Mouse (Mus musculus): ENCODE measurements around the gene Gm10181.
"Not testable (repeated sequence)": the region's sequence is repeated elsewhere in the genome, so short reads cannot be mapped to it uniquely, and the experiment has no call there.

Gene Gm10181

GRCm38 (mm10) chr9:25089122-25089521 lies at the start of gene Gm10181:
Gene Gm10181 (plus strand): TSS chr9:25089422.
- DNase-seq (ENCODE audit: low read depth, low spot score) = no peak

DNA sequence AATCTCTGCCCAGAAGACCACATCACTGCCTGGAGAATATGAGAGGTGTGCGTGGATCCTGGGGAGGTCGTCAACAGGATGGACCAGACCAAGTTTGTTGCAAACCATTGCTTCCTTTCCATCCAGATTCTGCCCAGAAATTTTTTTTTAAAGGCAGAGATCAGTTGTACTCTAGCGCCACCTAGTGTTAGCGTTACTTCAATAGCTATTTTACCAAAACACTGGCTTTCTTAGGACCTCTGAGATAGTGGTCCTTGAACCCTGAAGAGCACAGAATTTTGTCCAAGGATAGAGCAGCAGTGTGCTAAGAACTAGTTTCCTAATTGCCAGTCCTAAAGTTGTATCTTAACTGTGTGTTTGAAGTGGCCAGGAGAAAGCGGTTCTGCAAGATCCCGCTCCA lies 47.6 kb upstream of the Gm10181 start:
- DNase-seq (ENCODE audit: low read depth, low spot score) = peak; percentile 74

GRCm38 (mm10) chr9:25042162-25043111 lies 46.8 kb upstream of the Gm10181 start:
- DNase-seq (ENCODE audit: low read depth, low spot score) = no peak

DNA sequence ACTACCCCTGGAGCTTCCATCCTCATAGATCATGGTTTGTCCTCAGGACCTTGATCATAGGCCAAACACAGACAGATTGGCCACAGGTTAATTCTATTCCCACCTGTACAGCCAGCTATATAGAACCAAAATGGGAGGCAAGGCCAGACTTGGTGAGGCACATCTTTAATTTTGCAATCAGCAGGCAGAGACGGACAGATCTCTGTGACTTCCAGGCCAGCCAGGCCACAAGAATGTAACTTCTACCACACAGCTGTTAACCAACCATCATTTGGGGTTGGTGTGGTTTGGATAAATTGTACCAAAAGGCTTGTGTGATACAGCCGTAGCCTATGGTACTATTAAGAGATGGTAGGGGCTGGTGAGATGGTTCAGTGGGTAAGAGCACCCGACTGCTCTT lies 44.9 kb upstream of the Gm10181 start:
- no peak for DNase-seq (ENCODE audit: low read depth, low spot score)

DNA sequence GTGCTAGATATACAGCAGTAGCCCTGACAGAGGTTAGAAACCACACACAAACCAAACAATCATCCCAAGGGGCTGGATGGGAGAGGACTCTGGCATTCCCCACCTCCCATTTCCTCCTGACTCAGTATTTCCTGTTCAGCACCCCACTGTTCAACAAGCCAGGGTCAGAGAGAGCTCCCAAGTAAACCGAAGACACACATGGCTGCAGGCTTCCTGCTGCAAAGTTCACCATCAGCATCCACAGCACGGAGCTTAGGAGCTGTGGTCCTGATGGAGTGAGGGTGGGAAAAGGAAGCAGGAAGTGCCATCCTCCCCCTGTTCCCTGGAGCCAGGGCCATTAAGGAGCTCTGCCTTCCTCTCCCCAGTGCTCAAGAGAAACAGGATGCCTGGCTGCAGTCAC lies 40.9 kb upstream of the Gm10181 start:
- no peak for DNase-seq (ENCODE audit: low read depth, low spot score)

DNA sequence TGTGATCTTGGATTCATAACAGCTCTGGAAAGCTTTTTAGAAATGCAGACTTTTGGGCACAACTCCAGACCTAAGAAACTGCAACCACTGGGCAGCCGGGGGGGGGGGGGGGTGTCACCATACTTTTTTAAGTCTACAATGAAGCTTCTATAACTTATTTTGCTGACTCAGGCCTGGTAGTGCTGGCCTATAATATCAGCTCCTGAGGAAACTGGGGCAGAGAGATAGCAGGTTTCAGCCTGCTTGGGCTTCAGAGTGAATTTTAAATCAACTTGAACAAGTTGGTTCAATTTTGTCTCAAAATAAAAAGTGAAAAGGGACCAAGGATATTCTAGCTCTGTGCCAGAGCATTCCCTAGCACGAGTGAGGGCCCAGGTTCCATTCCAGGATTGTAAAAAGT lies 40.3 kb upstream of the Gm10181 start:
- no peak for DNase-seq (ENCODE audit: low read depth, low spot score)

GRCm38 (mm10) chr9:25051901-25052300 lies 37.3 kb upstream of the Gm10181 start:
- no peak for DNase-seq (ENCODE audit: low read depth, low spot score)

GRCm38 (mm10) chr9:25055650-25056376 lies 33.4 kb upstream of the Gm10181 start:
- no peak for DNase-seq (ENCODE audit: low read depth, low spot score)

GRCm38 (mm10) chr9:25058726-25059125 lies 30.5 kb upstream of the Gm10181 start:
- DNase-seq (ENCODE audit: low read depth, low spot score) = no peak

DNA sequence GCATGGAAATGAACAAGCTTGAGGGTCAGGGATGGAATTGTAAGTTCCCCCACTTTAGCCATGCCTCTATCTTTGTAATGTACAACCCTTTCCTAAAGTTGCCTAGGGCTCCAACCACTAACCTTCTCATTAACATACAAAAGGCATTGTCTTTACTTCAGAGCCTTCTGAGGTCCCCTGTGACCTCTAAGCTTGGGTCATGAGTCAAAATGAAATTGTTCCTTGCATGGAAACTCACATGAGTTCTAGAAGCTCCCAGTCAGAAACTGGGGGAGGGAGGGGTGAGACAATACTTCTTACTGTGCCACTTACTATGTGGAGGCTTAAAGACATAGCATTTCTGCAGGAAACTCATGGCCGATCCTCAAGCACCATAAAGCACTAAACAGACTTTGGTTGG lies 16.6 kb upstream of the Gm10181 start:
- DNase-seq (ENCODE audit: low read depth, low spot score) = no peak

DNA sequence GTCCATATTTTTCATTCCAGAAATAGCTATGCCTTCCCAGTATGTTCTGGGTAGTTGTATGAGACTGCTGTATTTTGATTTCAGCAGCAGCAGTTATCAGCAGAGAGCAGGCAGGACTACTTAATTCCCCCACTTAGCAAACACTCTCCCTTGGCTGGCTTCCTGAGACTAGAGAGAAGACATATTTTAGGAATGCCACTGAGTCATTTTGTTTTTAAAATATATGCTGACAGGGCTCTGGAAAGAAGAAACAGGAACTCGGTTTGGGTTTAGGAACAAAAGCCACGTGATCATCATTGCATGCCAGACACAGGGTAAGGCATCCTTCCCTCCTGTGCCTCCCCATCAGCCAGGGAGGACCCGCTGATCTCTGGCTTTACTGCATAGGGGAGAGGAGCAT lies 13.2 kb upstream of the Gm10181 start:
- peak; percentile 73 for DNase-seq (ENCODE audit: low read depth, low spot score)

DNA sequence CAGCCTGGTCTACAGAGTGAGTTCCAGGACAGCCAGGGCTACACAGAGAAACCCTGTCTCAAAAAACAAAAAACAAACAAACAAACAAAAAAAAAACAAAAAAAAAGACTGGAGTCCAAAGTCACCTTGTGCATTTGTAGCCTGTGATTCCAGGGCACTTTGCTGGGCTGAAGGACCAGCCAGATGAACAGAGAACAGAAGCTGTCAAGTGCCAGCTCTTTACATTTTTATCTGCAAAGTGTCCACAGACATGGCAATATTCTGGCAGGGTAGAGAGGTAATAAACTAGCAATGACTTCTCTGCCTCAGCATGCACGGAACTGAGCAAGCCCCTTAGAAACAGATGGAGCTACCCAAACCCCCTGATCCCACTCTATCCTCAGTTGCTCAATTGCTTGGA lies 12.7 kb upstream of the Gm10181 start:
- no peak for DNase-seq (ENCODE audit: low read depth, low spot score)

GRCm38 (mm10) chr9:25090853-25091252 lies 1.6 kb downstream of the Gm10181 start:
- no peak for DNase-seq (ENCODE audit: low read depth, low spot score)

DNA sequence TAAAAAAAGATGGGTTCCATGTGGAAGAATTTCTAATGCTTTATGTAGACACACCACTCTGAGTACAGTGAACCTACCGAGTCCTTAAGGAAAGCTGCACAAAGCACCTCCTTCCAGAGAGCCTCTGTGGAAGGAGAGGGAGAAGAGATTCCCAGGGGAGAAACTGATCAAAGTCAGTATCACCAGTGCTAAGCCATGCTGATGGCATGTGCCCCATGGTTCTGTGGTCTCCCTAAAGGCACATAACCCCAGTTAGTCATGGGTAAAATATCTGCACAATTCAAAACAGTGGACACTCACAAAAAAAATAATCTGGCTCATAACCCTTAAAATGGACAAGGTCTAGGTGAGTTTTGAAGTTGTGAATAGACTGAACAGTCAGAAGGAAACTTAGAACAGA lies 13.7 kb downstream of the Gm10181 start:
- no peak for DNase-seq (ENCODE audit: low read depth, low spot score)

DNA sequence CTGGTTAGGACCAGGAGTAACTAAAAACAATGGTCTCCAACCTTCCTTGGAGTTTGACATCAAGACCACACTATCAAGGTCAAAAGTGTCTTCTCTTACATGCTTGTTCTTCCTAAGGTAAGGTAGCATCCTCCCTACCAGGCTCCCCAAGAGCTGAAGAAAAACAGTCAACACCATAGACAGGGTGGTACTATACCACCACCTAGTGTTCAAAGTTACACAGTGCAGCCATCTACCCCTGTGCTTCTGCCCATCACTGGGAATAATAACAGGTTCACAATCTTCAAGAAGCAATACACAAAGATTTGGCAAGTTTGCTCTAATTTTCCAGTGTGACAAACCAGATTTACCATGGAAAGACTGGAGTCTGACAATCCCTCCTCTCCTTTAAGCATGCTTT lies 15.4 kb downstream of the Gm10181 start:
- DNase-seq (ENCODE audit: low read depth, low spot score) = peak; percentile 72

GRCm38 (mm10) chr9:25123590-25123989 lies 34.4 kb downstream of the Gm10181 start:
- DNase-seq (ENCODE audit: low read depth, low spot score) = not testable (repeated sequence)

DNA sequence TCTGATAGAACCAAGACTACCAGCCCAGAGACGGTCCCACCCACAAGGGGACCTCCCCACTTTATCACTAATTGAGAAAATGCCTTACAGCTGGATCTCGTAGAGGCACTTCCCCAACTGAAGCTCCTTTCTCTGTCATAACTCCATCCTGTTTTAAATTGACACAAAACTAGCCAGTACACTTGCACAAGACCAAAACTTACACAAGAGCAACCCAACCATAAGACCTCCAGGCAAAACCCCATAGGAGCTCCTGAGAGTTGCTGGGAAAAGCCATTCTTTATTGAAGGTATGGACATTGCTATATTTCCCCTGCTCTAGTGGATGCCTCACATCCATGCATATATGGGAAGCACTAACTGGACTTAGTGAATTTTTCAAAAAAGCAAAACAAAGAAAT lies 34.8 kb downstream of the Gm10181 start:
- DNase-seq (ENCODE audit: low read depth, low spot score) = no peak

- no peak for DNase-seq (ENCODE audit: low read depth, low spot score)
Observed at GRCm38 (mm10) chr9:25132253-25132652, 43.0 kb downstream of the Gm10181 start.

- DNase-seq (ENCODE audit: low read depth, low spot score) = peak; percentile 33
Observed at GRCm38 (mm10) chr9:25132920-25133319, 43.7 kb downstream of the Gm10181 start.

DNA sequence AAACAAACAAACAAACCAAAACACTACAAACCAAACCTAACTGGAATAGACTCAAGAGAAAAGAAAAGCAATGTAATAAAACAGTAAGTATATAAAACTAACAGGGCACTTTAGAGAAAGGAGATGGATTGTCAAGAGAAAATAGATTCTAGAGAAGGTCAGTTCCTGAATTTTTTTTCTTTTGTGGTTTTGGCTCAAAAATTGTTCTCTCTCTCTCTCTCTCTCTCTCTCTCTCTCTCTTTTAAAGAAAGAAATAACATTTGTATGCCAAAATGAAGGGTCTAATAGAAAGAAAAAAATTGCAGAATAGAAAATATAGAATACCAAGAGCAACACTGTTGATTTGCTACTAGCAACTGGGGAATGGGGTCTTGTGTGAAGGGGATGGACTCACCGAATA lies 49.7 kb downstream of the Gm10181 start:
- no peak for DNase-seq (ENCODE audit: low read depth, low spot score)
